Mouse (Mus musculus): ENCODE data around the gene Dlx4. TPM values are rescaled to one million over a fixed set of nuclear protein-coding genes. Genes with fewer than 3 reads are reported as not detected.

Gene Dlx4
- polyA plus RNA-seq, 1 experiment, result not detected

- no peak overlapping the region for H3K27ac ChIP-seq (ENCODE audit: control insufficient read depth, insufficient read depth, low read depth, low read length, poor library complexity)
- H3K4me1 ChIP-seq (ENCODE audit: control insufficient read depth, insufficient read depth, low read length), result no peaks in the 10 kb centered on the region; the same call in 1 of the 2 replicates
- WGBS, result 14% methylated on average over 6 of the region's 6 CpGs
- TF ChIP-seq POLR2A (IDR thresholded peaks at IDR 0.05; ENCODE audit: borderline replicate concordance, control insufficient read depth, low read depth, low read length) (no peak), CTCF (IDR thresholded peaks at IDR 0.05; ENCODE audit: control insufficient read depth, insufficient read depth, low read length) (no peak)
- H3K4me3 ChIP-seq (replicated peaks; ENCODE audit: control insufficient read depth, low read depth, low read length), result no peak overlapping the region
Observed at GRCm38 (mm10) chr11:95104266-95104665, 41.8 kb downstream of the Dlx4 start.

DNA sequence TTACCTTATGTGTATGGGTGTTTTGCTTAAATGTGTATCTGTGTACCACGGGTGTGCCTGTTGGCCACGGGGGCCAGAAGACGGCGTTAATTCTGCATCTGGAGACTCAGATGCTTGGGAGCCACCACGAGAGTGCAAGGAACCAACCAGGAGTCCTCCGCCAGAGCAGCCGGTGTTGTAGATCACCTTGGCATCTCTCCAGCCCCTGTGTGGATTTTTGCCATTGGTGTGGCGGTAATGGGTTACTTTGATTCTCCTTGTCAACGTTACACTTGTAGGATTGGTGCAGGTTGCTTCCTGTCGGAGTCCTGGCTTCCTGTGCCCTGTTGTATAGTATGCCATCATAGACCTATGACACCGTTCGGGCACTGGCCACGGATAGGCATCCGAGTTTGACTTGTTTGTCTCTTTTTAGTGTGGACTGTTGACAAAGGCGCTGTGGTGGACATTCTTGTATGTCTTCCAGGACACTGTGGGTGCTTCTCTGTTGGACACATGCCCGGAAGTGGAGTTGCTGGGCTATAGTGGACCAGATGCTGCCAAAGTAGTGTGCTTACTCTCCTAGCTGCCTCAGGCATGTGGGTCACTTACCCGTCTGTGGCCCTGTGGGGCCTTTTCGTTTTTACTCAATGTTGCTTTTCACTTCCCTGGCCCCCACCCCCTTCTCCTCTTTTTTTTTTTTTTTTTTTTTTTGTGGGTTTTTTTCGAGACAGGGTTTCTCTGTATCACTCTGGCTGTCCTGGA lies 43.7 kb downstream of the Dlx4 start:
- TF ChIP-seq CTCF (IDR thresholded peaks at IDR 0.05; ENCODE audit: control insufficient read depth, insufficient read depth, low read length) (no peak), POLR2A (IDR thresholded peaks at IDR 0.05; ENCODE audit: borderline replicate concordance, control insufficient read depth, low read depth, low read length) (no peak)
- no peak overlapping the region for H3K27ac ChIP-seq (ENCODE audit: control insufficient read depth, insufficient read depth, low read depth, low read length, poor library complexity)
- 76% methylated on average over 19 of the region's 19 CpGs for WGBS
- no peaks in the 10 kb centered on the region; the same call in 1 of the 2 replicates for H3K4me1 ChIP-seq (ENCODE audit: control insufficient read depth, insufficient read depth, low read length)
- H3K4me3 ChIP-seq (replicated peaks; ENCODE audit: control insufficient read depth, low read depth, low read length), result no peak overlapping the region

- TF ChIP-seq CTCF (IDR thresholded peaks at IDR 0.05; ENCODE audit: control insufficient read depth, insufficient read depth, low read length) (no peak), POLR2A (IDR thresholded peaks at IDR 0.05; ENCODE audit: borderline replicate concordance, control insufficient read depth, low read depth, low read length) (no peak)
- Histone ChIP-seq H3K27ac (ENCODE audit: control insufficient read depth, insufficient read depth, low read depth, low read length, poor library complexity) (no peak overlapping the region), H3K4me3 (replicated peaks; ENCODE audit: control insufficient read depth, low read depth, low read length) (no peak overlapping the region), H3K4me1 (ENCODE audit: control insufficient read depth, insufficient read depth, low read length) (no peaks in the 10 kb centered on the region; the same call in 1 of the 2 replicates)
- WGBS, result 14% methylated on average over 16 of the region's 16 CpGs
Observed at GRCm38 (mm10) chr11:95101071-95101788, 44.8 kb downstream of the Dlx4 start.

DNA sequence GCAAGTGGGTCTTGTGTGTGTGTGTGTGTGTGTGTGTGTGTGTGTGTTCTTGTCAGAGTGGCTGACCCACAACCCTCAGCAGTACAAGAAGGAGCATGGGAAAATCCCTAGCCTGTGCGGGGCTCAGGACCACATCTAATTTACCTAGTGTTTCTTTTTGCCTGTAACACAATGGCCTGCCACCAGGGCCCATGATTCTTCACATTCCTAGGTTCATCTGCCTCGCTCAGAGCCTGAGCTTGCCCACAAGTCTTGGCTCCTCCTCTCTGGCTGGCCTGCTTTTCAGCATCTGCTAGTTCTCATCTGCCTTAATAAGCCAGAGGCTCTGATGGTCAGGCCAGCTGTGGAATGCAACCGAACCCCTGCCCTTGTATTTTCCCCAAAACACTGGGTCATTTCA lies 45.7 kb downstream of the Dlx4 start:
- 48% methylated on average over 3 of the region's 3 CpGs for WGBS
- Histone ChIP-seq H3K27ac (ENCODE audit: control insufficient read depth, insufficient read depth, low read depth, low read length, poor library complexity) (no peak overlapping the region), H3K4me1 (ENCODE audit: control insufficient read depth, insufficient read depth, low read length) (no peaks in the 10 kb centered on the region; the same call in 1 of the 2 replicates), H3K4me3 (replicated peaks; ENCODE audit: control insufficient read depth, low read depth, low read length) (no peak overlapping the region)
- TF ChIP-seq POLR2A (IDR thresholded peaks at IDR 0.05; ENCODE audit: borderline replicate concordance, control insufficient read depth, low read depth, low read length) (no peak), CTCF (IDR thresholded peaks at IDR 0.05; ENCODE audit: control insufficient read depth, insufficient read depth, low read length) (no peak)

GRCm38 (mm10) chr11:95098346-95099095 lies 47.5 kb downstream of the Dlx4 start:
- TF ChIP-seq POLR2A (IDR thresholded peaks at IDR 0.05; ENCODE audit: borderline replicate concordance, control insufficient read depth, low read depth, low read length) (no peak), CTCF (IDR thresholded peaks at IDR 0.05; ENCODE audit: control insufficient read depth, insufficient read depth, low read length) (no peak)
- H3K4me1 ChIP-seq (ENCODE audit: control insufficient read depth, insufficient read depth, low read length), result no peaks in the 10 kb centered on the region; the same call in 1 of the 2 replicates
- H3K27ac ChIP-seq (ENCODE audit: control insufficient read depth, insufficient read depth, low read depth, low read length, poor library complexity), result no peak overlapping the region
- no peak overlapping the region for H3K4me3 ChIP-seq (replicated peaks; ENCODE audit: control insufficient read depth, low read depth, low read length)
- WGBS, result 77% methylated on average over 5 of the region's 5 CpGs

DNA sequence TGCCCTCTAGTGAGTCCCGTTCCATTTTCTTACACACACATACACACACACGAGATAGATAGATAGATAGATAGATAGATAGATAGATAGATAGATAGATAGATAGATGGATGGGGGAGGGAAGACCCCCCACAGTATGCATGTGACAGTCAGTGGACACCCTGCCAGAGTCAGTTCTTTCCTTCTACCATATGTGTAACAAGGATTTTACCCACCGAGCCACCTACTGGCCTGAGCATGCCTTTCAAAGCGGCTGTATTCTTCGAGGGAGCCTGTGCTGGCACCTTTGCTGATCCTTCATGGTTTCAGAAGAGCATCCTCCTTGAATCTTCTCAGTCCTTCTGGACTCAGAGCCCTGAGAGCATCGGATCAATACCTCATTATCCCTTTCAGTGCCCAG lies 48.2 kb downstream of the Dlx4 start:
- H3K27ac ChIP-seq (ENCODE audit: control insufficient read depth, insufficient read depth, low read depth, low read length, poor library complexity), result no peak overlapping the region
- TF ChIP-seq POLR2A (IDR thresholded peaks at IDR 0.05; ENCODE audit: borderline replicate concordance, control insufficient read depth, low read depth, low read length), result no peak
- no peak for TF ChIP-seq CTCF (IDR thresholded peaks at IDR 0.05; ENCODE audit: control insufficient read depth, insufficient read depth, low read length)
- WGBS, result 62% methylated on average over 6 of the region's 6 CpGs
- no peak overlapping the region for H3K4me3 ChIP-seq (replicated peaks; ENCODE audit: control insufficient read depth, low read depth, low read length)
- H3K4me1 ChIP-seq (ENCODE audit: control insufficient read depth, insufficient read depth, low read length), result no peaks in the 10 kb centered on the region; the same call in 1 of the 2 replicates

- H3K4me1 ChIP-seq (ENCODE audit: control insufficient read depth, insufficient read depth, low read length), result no peaks in the 10 kb centered on the region; the same call in 1 of the 2 replicates
- H3K27ac ChIP-seq (ENCODE audit: control insufficient read depth, insufficient read depth, low read depth, low read length, poor library complexity), result no peak overlapping the region
- WGBS, result 68% methylated on average over 4 of the region's 4 CpGs
- no peak overlapping the region for H3K4me3 ChIP-seq (replicated peaks; ENCODE audit: control insufficient read depth, low read depth, low read length)
- TF ChIP-seq POLR2A (IDR thresholded peaks at IDR 0.05; ENCODE audit: borderline replicate concordance, control insufficient read depth, low read depth, low read length), result no peak
- TF ChIP-seq CTCF (IDR thresholded peaks at IDR 0.05; ENCODE audit: control insufficient read depth, insufficient read depth, low read length), result no peak
Observed at GRCm38 (mm10) chr11:95096608-95097373, 49.3 kb downstream of the Dlx4 start.

All from bone marrow, adult 2 months (tissue).